Mouse (Mus musculus) mouse embryonic stem cell (cell line): ENCODE data around the gene Ubac2.

Source experiments
- in situ Hi-C, 2 experiments: fragments of 300-500 bp; cut with MboI; formaldehyde crosslinking; loops; 1 replicate in 1 of 2; 3 replicates in 1 of 2; pipeline ENCODE4 v1.14.3; 2019 to 2020; ENCODE audit warnings: low sequenced_read_pairs in 2 of 2, low pct_unique_long_range_greater_than_20kb in 1 of 2, mixed read lengths in 1 of 2; ENCODE audit not compliant: unreplicated experiment in 1 of 2

Ubac2 gene

DNA sequence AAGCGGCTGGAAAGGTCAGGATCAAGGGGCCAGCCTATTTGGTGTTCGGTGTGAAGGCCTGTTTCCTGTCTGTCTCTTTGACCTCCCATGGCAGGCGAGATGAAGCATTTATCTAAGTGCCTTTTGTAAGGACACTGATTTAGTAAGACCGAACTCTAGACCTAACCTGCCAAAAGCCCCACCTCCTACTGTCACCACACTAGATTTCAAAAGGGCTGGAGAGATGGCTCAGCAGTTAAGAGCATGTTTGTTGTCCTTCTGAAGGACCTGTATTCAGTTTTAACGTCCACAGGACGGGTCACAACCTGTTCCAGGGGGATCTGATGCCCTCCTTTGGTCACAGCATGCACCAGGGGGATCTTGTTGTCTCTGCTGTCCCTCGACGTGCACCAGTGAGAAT lies 58.4 kb downstream of the Ubac2 start:
- in situ Hi-C loops = no loop called here

DNA sequence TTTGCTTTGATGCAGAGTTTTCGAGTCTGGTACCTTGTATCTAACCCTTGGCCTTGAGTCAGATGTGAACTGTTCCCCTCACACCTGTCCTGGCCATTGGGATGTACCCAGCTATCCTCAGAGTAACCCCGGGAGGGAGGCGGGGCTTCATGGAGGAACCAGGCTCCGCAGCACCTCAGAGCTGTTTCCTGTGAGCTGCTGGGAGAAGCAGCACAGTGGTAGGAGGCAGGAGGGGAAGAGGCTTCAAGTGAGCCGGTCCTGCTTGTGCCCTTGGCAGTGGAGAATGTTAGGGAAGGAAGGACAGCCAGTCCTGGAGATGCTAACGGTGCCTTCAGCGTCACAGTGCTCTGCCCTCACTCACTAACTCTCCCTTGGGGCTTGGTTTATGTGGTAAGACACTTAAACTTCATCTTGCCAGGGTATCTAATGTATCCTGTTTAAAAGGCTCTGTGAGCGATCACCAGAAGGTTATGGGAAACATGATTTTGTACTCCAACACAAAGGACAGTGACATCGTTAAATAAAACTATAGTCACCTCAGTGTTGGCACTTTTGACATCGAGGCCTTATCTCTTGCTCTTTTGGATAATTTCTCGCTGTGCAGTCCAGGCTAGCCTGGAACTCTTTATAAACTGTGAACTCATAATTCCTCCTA lies 59.3 kb downstream of the Ubac2 start:
- in situ Hi-C loops = no loop called here

DNA sequence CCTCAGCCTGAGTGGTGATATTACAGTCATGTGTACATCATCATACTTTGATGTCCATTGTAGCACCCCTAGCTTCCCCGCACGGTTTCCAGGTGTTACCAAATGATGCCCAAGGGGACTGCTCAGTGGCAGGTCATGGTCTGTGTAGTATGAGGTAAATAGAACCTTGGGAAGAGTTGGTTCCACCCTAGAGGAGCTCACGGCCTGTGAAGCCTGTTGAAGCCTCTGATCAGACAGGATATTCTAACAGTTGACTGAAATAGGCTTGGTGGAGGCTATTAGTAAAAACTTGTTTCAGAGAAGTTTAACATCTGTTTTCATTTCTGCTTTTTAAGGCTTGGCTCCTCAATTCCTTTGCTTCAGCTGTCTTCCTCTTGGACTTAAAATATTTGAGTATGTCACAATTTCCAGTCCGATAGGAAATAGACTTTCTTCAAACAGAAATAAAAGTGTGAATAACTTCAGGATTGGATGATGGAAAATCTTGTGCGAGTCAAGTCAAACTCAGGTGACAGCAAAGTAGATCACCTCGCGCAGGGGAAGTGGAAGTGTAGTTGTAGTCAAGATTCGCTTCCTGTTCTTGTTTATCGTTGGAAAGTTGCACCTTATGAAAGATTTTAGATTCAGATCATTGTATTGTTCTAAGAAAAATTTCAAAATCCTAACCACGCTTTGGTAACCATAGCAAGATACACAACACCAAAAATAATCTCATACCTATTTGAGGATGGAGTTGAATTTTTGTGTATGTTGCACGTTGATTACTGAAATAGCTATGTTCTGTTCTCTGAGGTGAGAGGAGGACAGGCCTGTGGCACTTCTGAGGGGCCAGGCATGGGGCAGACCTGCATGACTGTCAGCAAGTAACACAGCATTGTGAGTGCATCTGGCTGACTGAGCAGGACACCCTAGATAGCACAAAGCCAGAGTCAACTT lies 60.1 kb downstream of the Ubac2 start:
- in situ Hi-C loops = no loop called here

DNA sequence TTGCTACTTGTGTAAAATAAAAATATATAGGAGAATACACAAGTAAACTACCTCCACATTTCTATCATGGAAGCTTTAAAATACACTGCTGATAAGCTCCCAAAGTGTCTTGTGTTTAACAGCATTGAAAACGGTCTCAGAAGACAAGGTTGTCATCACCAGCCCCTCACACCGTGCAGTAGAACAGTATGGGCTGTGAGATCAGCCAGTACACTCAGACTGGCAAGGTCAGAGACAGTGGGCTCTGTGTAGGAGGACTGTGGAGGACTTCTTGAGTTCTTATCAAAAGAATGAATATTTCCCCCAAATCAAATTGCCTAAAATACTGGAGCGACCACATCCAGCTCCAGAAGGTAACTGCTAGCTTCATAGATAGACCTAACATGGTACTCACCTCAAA lies 61.2 kb downstream of the Ubac2 start:
- in situ Hi-C loops = no loop called here

DNA sequence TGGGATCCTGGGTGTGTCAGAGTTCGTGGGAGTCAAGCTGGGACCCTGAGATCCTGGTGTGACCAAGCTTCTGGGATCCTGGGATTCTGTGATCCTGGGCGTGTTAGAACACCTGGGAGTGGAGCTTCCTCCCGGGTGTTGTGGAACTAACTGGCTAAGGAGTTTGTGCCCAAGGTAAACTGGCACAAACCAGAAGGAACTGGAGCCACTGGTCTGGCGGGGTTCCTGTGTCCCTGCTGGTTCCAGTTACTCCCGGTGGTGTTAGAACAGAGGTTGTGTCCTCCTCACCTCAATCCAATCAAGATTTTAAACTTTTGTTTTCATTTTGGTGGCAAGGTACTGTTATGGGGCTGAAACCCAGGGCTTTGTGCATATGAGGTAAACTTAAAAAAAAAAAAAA lies 67.7 kb downstream of the Ubac2 start:
- in situ Hi-C loops = no loop called here

DNA sequence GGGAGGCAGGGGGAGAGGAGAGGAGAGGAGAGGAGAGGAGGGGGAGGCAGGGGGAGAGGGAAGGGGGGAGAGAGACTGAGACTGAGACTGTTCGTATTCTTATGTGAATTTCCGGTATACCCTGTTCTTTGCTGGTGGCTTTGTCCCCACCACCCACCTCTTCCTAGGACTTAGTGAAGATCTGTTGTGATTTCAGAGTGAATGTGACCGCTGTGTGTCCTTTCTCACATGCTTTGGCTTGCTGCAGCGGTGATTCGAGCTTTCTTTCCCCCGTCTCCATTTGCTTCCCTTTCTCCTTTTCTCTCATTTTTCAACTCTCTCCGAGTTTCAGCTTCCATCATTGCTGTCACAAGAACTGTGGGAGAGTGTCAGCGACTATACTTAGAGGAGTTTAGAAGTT lies 68.3 kb downstream of the Ubac2 start:
- in situ Hi-C loops = no loop called here

DNA sequence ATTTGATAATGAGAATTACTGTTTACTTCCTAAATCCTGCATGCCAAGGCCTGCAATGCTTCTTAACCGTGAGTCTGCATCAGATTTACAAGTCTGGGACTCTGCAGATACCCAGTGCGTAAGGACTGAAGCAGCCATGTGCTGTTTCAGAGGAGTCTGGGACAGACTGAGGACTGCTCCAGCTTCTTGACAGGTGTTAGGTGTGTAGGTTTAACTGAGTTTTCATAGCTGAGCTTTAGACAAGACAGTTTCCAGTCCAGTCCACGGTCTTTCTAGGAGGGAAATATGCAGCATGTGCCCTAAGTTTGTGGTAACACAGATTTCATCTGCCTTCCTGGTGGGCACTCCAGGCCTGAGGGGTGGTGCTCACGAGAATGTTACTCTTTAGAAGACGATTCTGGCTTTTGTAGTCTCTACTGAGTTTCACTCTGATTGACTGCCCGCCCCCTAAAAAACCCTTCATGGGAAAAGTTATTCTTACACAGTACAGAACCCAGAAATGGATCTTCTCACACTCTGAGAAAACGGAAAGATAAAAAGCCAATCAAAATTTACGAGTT lies 68.9 kb downstream of the Ubac2 start:
- in situ Hi-C loops = no loop called here

DNA sequence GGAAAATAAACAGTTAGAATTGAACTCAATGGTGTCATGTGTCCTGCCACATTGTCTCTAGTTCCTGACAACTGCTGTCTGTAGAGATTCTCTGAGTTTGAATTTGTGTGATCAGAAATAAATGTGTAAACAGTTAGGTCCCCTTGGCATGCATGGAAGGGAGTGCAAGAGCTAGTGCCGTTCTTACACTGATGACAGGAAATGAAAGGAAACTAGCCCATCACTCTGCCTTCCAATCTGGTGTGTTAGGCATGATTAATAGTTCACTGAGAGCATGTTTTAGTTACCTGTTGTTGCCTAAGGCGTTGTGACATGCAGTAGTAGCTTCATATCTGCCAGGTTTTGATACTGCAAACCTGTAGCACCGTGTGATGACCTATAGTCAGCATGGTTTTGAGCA lies 69.5 kb downstream of the Ubac2 start:
- in situ Hi-C loops = no loop called here

DNA sequence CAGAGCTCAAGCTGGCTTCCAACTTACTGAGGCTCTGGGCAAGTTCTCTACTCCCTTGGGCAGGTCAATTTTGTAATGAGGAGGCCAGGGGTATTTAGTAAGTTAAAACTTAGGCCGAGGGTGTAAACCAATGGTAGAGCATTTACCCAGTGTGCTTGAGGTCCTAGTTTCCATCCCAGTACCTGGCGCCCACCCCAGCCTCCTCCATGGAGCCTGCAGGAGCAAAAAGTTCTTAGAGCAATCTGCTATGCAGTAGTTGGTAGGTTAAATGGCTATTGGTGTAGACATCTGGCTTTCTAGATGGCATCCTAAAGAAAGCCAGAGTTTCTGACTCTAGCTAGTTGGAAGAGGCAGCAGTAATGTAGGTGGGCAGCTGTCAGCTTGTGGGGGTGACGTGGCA lies 71.0 kb downstream of the Ubac2 start:
- in situ Hi-C loops = no loop called here

DNA sequence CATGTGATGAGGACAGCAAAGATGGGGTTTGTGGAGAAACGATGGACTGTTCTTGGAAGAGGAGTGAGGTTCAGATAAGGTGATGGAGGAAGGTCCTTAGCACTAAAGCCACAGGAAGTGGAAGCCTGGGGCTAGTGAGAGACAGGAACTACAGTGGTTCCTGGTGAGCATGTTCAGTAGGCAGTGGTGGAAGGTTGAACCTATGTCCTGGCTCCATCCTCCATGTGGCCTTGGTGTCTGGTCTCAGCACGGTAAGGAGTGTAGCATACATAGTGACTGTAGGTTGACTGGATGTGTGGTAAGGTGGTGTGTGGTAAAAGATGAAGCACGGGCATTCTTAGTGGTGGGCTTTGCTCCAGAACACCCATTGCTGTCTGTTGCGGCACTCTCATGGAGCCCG lies 71.5 kb downstream of the Ubac2 start:
- in situ Hi-C loops = no loop called here

DNA sequence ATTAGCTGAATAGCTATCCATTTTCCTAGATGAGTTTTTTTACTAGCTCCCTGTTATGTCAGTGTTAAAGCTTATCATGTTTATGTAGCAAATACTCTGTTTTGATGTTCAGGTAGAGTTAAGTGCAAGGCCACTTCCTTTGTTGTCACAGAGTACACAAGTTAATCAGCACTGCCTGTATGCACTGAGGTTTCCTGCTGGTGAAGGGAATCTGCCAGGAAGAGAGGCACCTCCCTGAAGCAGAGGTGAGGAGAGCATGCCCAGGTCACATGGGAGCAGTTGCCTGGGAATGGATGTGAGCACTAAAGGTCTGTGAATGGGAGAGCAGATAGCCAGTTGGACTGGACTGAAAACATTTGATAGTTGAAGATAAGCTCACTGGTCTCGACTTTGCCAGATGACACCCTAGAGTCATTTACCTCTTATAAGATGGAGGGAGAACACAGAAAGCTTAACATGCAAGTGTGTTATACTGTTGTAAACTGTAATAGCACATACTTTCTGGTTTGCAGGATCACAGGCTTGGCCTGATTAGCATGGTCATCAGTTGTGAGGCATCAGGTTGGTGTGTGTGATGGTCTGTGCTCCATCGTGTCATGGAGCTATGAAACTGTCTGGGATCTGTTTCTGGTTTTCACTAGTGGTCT lies 73.1 kb downstream of the Ubac2 start:
- in situ Hi-C loops = no loop called here

DNA sequence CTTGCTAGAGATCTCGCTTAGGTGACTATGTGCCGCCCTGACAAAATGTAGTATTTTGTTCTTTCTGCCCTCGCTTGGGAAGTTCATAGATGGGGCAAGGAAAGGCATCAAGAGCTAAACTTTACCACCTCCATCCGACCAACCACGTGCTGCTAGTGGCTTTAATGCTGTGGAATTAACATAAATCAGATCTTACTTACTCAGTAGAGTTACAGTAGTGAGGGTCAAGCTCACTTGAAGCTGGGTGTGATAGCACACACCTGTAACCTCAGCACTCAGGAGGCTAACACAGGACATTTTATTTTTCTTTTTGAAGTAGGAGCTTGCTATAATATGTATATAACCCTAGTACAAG lies 73.6 kb downstream of the Ubac2 start:
- in situ Hi-C loops = no loop called here

DNA sequence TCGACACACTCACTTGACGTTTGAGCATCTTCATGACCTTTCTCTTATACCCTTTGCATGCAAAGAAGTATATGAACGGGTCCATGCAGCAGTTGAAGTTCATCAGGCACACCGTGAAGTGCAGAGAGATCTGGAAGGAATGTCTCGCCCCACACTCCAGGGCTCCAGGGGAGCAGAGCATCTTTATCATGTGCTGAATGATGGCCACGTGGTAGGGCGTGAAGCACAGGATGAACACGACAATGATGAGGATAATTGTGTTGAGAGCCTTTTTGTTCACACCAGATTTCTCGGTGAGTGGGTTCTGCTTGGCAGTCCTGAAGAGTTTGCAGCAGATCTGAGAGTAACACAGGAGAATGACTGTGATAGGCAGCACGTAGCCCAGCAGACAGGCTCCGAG lies 75.7 kb downstream of the Ubac2 start:
- in situ Hi-C loops = no loop called here

DNA sequence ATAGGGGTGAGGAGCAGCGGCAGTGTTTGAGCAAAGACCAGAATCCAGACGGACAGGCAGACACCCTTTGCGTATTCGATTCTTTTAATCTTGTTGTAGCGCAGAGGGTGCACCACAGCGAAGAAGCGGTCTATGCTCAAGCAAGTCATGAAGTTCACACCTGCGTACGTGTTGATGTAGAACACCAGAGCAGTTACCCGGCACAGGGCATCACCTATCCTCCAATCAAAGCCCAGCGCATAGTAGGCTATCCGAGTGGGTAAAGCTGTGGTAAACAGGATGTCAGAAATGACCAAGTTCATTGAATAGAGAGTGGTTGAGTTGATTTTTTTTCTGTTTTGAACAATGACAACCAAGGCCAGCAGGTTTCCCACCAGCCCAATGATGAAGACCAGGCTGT lies 76.2 kb downstream of the Ubac2 start:
- in situ Hi-C loops = no loop called here

DNA sequence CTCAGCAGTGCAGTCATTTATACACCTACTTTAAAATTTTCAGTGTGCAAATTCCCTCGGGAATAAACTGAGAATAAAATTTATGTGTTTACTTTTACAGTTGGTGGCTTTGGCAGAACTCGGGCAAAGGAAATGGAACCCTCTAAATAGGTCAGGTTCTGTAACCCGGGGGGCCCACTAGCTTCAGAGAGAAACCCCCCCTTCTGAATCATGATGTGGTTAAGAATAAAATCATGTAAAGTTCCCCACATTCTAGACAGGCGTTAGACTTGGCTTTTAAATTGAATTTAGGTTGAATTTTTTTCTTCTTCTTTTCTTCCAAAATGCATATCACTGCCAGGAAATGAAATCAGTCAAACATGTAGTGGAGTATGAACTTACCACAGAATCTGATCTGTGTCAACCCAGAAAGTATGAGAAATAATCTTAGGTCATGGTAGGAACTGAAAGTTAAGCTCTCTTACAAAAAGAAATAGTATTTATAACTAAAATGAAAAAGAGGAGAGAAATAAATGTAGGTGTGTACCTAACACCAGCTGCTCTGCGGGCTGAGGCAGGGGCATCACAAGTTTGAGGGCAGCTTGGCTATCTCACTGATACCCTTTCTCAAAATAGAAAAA lies 76.9 kb downstream of the Ubac2 start:
- in situ Hi-C loops = no loop called here

DNA sequence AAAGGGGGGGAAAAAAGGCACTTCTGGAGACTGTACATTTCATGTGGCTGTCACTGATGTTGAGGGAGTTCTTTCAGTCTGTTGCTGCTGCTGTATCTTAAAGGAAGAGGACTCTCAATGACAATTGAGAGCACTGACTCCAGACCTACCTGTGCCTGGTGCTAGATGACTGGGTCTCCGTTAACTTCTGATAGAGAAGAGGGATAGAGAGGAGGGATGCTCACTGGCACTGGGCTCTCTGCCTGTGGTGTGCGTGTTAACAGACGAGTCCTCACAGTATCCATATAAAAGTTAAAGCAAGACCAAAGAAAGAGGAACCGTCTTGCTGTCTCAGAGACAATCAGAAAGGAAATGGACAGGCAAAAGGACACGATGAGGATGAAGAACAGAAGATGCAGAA lies 77.9 kb downstream of the Ubac2 start:
- in situ Hi-C loops = no loop called here

DNA sequence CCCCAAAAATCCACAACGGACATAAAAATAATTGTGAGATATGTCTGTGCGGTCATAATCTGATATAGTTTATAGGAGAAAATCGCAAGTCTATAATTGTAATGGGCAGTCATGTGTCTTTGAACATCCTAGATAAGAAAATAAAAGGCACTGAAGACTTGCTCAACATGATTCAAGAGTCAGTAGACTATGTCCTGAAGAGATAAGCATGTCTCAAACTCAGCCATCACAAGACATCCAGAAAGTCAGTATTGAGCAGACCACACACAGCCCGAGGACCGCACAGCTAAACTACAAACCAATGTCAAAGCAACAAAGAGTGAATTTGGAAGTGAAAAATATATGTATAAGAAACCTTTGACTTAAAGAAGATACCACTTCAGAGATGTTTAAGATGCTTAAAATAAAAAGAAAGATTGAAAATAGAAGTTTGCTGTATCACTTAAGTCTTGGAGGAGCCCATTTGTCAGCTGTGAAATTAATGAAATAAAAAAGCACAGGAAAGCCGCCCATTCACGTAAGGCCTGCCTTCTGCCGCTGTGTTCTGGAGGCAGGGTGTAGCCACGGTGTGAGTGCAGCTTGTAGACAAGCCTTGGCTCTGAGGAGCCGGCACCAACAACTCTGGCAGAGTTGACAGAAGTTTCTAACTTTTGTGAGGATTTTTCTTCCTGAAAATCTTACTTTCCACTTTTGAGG lies 78.9 kb downstream of the Ubac2 start:
- in situ Hi-C loops = no loop called here

DNA sequence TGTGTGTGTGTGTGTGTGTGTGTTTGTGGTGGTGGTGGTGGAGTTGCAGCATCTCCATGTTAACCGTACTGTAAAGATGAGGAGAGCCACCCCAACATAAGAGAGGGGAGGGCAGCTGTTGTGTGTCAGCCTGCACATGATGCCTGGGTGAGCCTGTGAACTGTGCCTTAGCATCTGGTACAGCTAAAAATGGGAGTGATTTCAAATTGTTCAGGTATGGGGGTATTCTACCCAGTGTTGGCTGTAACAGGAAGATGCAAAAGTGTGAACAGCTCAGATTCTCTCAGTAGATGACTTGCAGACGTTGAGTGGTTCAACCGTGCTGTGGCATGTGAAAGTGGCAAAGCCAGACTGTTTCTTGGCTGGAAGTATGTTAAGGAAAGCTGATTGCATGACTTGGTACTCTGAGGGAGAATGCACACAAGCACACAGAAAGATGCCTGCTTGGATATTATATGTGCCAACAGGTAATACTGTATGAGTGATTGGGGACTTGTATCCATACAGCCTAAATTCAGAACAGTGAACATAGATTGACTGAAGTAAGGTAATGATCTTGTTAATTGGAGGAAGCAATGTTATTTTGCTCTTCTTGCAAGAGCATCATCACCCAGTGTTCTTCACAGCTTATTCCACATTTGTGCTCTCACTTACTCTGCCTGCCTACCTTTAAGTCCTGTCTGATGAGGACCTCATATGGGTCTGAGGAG lies 79.8 kb downstream of the Ubac2 start:
- in situ Hi-C loops = no loop called here
